Mouse (Mus musculus) CD8-positive naive resting alpha-beta T cell, adult 57 days (primary cell): ENCODE measurements around the gene Defb26. TPM values are rescaled to one million over a fixed set of nuclear protein-coding genes. Genes with fewer than 3 reads are reported as not detected.

Experiments used
- total RNA-seq: library from RNA; stranded (reverse); gene quantifications from one replicate; pipeline ENCODE4 v1.2.4, GENCODE M21; 2023

Defb26 gene
- total RNA-seq, result not detected

DNA sequence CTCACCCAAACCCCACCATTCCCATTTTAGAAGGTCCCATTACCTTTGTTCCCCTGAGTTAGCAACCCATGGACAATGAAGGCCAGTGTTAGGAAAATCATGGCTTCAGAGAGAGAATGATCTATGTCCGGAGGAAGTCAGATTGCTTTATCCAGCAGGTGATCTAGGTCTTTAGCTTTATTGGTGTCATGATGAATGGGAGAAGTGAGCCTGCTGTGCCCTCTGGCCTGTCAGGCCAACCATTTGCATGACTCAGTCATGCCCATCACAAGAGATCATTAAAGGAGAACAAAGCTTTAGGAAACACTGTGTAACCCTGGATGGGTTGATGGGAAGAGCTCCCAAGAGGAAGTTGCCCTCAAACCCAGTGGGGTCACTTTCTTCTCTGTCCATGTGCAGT lies at the start of gene Defb26:
Gene Defb26 (minus strand): TSS at position 101 of the 400 bp plus-strand sequence.

DNA sequence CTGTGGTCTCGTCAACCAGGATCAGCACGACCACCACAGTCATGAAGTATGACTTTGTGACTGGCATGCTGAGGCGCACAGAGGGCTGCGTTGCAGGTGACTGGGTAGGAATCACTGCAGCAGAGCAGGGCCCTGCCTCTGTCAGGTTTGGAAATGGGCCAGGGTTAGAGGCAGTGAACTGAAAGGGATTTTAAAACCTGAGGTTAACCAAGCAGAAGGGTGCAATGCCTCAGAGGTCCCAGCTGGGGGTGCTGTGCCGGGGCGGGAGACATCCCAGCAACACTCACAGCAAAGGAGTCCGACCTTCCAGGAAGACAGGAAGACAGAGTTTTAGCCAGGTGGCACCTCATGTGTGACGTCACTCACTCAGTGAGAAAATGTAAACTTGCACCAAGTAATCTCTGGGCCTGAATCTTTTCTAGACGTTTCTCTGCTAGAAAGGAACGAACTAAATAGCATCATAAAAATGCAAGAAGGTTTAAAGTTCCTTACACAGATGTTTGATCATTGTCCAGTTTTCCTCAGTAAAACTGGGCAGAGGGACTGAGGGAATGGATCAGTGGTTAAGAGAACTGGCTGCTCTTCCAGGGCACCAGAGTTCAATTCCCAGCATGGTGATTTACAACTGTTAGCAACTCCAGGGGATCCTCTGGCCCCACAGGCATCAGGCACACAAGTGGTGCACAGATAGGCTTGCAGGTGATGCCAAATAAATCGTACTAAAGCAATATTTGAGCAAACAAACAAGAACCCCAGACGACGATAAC lies 28.6 kb upstream of the Defb26 start, which contains the start of gene Defb29:
Gene Defb29 (minus strand): TSS at position 155 of the 767 bp plus-strand sequence.

DNA sequence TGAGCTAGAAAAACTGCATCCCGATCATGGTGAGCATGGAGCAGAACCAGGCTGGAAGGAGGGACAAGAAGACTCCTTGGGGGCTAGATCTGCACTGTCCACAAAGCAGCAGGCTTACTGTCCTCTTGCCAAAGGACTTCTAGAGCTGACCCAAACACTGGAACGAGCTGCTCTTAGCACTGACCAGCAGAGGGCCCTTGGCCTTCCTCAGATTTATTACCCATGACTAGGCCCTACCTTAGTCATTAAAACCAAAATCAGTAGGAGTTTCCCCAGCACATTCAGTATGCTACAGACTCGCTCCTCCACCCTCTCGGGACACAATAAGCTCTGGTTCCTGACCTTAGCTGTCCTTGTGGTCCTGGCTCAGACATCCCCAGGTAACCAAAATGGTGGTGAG lies 6.5 kb upstream of the Defb26 start, which contains the start of gene Defb28:
Gene Defb28 (plus strand): TSS at position 275 of the 400 bp plus-strand sequence.

DNA sequence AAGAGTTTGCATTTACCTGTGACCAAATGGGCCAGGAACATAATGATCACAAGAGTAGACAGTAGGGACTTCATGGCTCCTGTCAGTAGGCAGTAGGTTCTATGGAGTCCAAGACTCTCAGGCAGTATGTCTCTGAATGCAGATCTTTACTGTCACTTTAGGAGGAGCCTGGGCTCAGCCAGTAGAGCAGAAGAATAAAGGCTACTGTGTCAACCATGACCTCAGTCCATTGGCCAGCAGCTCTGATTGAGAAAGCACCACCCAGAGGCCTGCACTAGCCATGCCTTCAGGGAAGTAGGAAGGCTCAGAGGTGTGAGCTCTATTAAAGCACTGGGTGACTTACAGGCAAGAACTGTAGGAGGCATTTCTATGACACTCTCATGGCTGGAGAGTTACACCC lies 21.5 kb downstream of the Defb26 start, which contains the start of gene Defb22:
Gene Defb22 (minus strand): TSS at position 101 of the 400 bp plus-strand sequence.

DNA sequence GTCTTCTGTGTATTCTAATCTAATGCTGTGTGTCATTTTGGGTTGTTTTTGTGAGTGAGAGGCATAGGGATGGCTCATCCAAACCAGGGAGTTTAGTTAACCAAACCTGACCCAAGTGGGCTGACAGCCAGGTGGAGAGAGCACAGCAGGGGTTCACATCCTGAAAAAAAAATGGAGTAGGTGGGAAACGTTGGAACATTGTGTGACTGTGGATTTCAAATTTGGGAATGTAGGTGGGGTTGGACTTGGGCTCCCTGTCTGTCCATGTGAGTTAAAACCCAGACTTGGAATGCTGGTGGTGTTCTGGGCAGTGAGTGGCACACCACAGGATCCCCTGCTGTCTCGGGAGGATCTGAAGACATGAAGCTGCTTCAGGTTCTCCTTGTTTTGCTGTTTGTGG lies 34.7 kb downstream of the Defb26 start, which contains the start of gene Defb20:
Gene Defb20 (plus strand): TSS at position 301 of the 400 bp plus-strand sequence.

DNA sequence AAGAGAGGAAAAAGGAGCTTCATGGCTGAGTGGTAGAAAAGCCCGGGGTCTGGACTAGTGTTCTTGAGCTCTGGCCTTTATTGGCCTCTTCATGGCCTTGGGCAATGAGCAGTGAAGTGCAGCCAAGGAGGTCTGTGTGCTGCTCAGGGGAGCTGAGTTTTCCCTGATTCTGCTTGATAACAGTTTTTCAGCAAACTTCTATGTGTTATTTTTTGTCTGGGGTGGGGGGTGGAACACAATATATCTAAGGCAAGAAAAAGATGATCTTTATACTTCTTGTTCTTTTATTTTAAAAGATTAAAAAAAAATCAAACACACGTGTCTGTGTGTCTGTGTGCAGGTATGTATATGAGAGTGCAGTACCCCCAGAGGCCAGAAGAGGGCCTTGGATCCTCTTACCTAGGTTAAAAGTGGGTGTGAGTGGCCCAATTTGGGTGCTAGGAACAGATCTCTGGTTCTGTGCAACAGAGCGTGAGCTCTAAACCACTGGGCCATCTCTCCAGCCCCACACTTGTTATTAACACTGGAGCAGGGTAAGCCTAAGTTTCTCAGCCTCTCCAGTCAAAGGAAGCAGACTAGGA lies 46.8 kb downstream of the Defb26 start, which contains the start of gene Defb23:
Gene Defb23 (minus strand): TSS at position 51 of the 581 bp plus-strand sequence.

Other genes with a start within 250 kb of the Defb26 start
- 44.0 TPM for gene Tbc1d20, start 217.9 kb downstream of the Defb26 start, total RNA-seq
- 215 TPM for gene Rbck1, start 179.0 kb downstream of the Defb26 start, total RNA-seq
- 10.8 TPM for gene Trib3, start 167.7 kb downstream of the Defb26 start, total RNA-seq
- gene Nrsn2, start 135.1 kb downstream of the Defb26 start, total RNA-seq, result not detected
- gene Sox12, start 113.6 kb downstream of the Defb26 start, total RNA-seq, result 1.2 TPM
- gene Zcchc3, start 96.7 kb downstream of the Defb26 start, total RNA-seq, result 2.9 TPM
- not detected for gene 6820408C15Rik, start 96.1 kb downstream of the Defb26 start, total RNA-seq
- not detected for gene Defb23, start 47.1 kb downstream of the Defb26 start, total RNA-seq
- not detected for gene Defb20, start 34.6 kb downstream of the Defb26 start, total RNA-seq
- gene Defb22, start 21.6 kb downstream of the Defb26 start, total RNA-seq, result not detected
- gene Defb28, start 6.6 kb upstream of the Defb26 start, total RNA-seq, result not detected
- gene Defb29, start 28.4 kb upstream of the Defb26 start, total RNA-seq, result not detected
- gene Gm17416, start 57.6 kb upstream of the Defb26 start, total RNA-seq, result not detected
- gene Defb21, start 61.1 kb upstream of the Defb26 start, total RNA-seq, result not detected
- not detected for gene Defb19, start 68.6 kb upstream of the Defb26 start, total RNA-seq
- not detected for gene Defb45, start 87.7 kb upstream of the Defb26 start, total RNA-seq
- gene Defb36, start 92.6 kb upstream of the Defb26 start, total RNA-seq, result not detected
- not detected for gene Defb25, start 111.4 kb upstream of the Defb26 start, total RNA-seq
- not detected for gene Rem1, start 115.3 kb upstream of the Defb26 start, total RNA-seq
- gene H13, start 157.8 kb upstream of the Defb26 start, total RNA-seq, result 143 TPM
- gene Mcts2, start 175.3 kb upstream of the Defb26 start, total RNA-seq, result 20.3 TPM
- 1.4 TPM for gene Id1, start 224.6 kb upstream of the Defb26 start, total RNA-seq
- not detected for gene Cox4i2, start 242.5 kb upstream of the Defb26 start, total RNA-seq